Mouse (Mus musculus) MEL (cell line): Measurements from ENCODE around the gene Atpaf2. TPM values are rescaled to one million over a fixed set of nuclear protein-coding genes. Genes with fewer than 3 reads are reported as not detected.

Source experiments
- DNase-seq: peaks from one replicate; pipeline ENCODE4 v3.0.0; 2011; ENCODE audit warnings: low read depth, low spot score
- H3K27ac ChIP-seq: 2 replicates; pipeline ENCODE4 v1.5.1; 2012; ENCODE audit warnings: low read depth, mild to moderate bottlenecking, control low read depth, low read length, moderate library complexity; ENCODE audit not compliant: control insufficient read depth
- H3K27me3 ChIP-seq, 2 experiments: fragments of 150-350 bp in 1 of 2; sonication (generic) in 1 of 2; 2 replicates each; pipeline ENCODE4 v1.6.1; 2012; ENCODE audit warnings: low read length in 2 of 2, mild to moderate bottlenecking in 2 of 2, improper control_type of control experiment in 1 of 2, moderate library complexity in 1 of 2; ENCODE audit not compliant: insufficient read depth in 2 of 2, control insufficient read depth in 1 of 2
- H3K36me3 ChIP-seq, 2 experiments: 2 replicates each; pipeline ENCODE4 v1.6.1; 2012 to 2014; ENCODE audit warnings: low read length in 2 of 2, improper control_type of control experiment in 1 of 2, inconsistent platforms in 1 of 2, mild to moderate bottlenecking in 1 of 2; ENCODE audit not compliant: insufficient read depth in 2 of 2, control insufficient read depth in 1 of 2
- H3K4me1 ChIP-seq, 2 experiments: fragments of 150-350 bp in 1 of 2; sonication (generic) in 1 of 2; 2 replicates each; pipeline ENCODE4 v1.6.1; 2012; ENCODE audit warnings: low read length in 2 of 2, improper control_type of control experiment in 1 of 2, mild to moderate bottlenecking in 1 of 2; ENCODE audit not compliant: insufficient read depth in 2 of 2, control insufficient read depth in 1 of 2
- H3K4me3 ChIP-seq, 2 experiments: fragments of 150-350 bp in 1 of 2; sonication (generic) in 1 of 2; 2 replicates each; pipeline ENCODE4 v1.5.1; 2012; ENCODE audit warnings: low read depth in 2 of 2, low read length in 2 of 2, mild to moderate bottlenecking in 2 of 2, moderate library complexity in 2 of 2, control low read depth in 1 of 2, improper control_type of control experiment in 1 of 2; ENCODE audit not compliant: control insufficient read depth in 1 of 2, insufficient read depth in 1 of 2
- H3K79me2 ChIP-seq: 2 replicates; pipeline ENCODE4 v1.6.1; 2012; ENCODE audit warnings: mild to moderate bottlenecking, low read length, moderate library complexity; ENCODE audit not compliant: control insufficient read depth, poor library complexity, insufficient read depth
- H3K9ac ChIP-seq: 2 replicates; pipeline ENCODE4 v1.6.1; 2012; ENCODE audit warnings: low read depth, mild to moderate bottlenecking, control low read depth, low read length, moderate library complexity; ENCODE audit not compliant: control insufficient read depth, poor library complexity, severe bottlenecking
- H3K9me3 ChIP-seq: fragments of 150-350 bp; sonication (generic); replicated peaks from 2 replicates; pipeline ENCODE4 v1.6.1; 2012; ENCODE audit warnings: mild to moderate bottlenecking, low read length, improper control_type of control experiment, moderate library complexity; ENCODE audit not compliant: insufficient read depth
- BHLHE40 ChIP-seq: IDR thresholded peaks from 2 replicates; pipeline ENCODE4 v1.6.1; 2012; ENCODE audit warnings: low read depth, mild to moderate bottlenecking, inconsistent platforms, low read length, improper control_type of control experiment, borderline replicate concordance
- CHD1 ChIP-seq: IDR thresholded peaks from 2 replicates; pipeline ENCODE4 v1.6.1; 2012; ENCODE audit warnings: low read depth, mild to moderate bottlenecking, inconsistent platforms, low read length, improper control_type of control experiment
- ELF1 ChIP-seq: IDR thresholded peaks from 2 replicates; pipeline ENCODE4 v1.6.1; 2014; ENCODE audit warnings: low read depth, mild to moderate bottlenecking, inconsistent platforms, low read length, improper control_type of control experiment, moderate library complexity
- EP300 ChIP-seq, 2 experiments: IDR thresholded peaks; 2 replicates each; pipeline ENCODE4 v1.6.1; 2011; ENCODE audit warnings: improper control_type of control experiment in 2 of 2, low read length in 2 of 2, low read depth in 1 of 2, mild to moderate bottlenecking in 1 of 2
- ETS1 ChIP-seq: IDR thresholded peaks from 2 replicates; pipeline ENCODE4 v1.6.1; 2012; ENCODE audit warnings: low read depth, mild to moderate bottlenecking, inconsistent platforms, low read length, improper control_type of control experiment, moderate library complexity
- GABPA ChIP-seq: IDR thresholded peaks from 2 replicates; pipeline ENCODE4 v1.6.1; 2012; ENCODE audit warnings: low read depth, mild to moderate bottlenecking, inconsistent platforms, low read length, improper control_type of control experiment, moderate library complexity
- GATA1 ChIP-seq: IDR thresholded peaks from 2 replicates; pipeline ENCODE4 v1.6.1; 2011; ENCODE audit warnings: low read depth, low read length, improper control_type of control experiment
- HCFC1 ChIP-seq: IDR thresholded peaks from 2 replicates; pipeline ENCODE4 v1.6.1; 2012; ENCODE audit warnings: low read depth, mild to moderate bottlenecking, inconsistent platforms, low read length, improper control_type of control experiment, moderate library complexity
- JUND ChIP-seq: IDR thresholded peaks from 2 replicates; pipeline ENCODE4 v1.6.1; 2011; ENCODE audit warnings: low read depth, mild to moderate bottlenecking, improper control_type of control experiment, low read length
- MAFK ChIP-seq: IDR thresholded peaks from 2 replicates; pipeline ENCODE4 v1.6.1; 2011; ENCODE audit warnings: low read depth, mild to moderate bottlenecking, low read length, improper control_type of control experiment, borderline replicate concordance
- MAX ChIP-seq: IDR thresholded peaks from 2 replicates; pipeline ENCODE4 v1.6.1; 2011; ENCODE audit warnings: low read length, improper control_type of control experiment
- MAZ ChIP-seq: IDR thresholded peaks from 2 replicates; pipeline ENCODE4 v1.6.1; 2012; ENCODE audit warnings: low read depth, mild to moderate bottlenecking, inconsistent platforms, low read length, improper control_type of control experiment
- MEF2A ChIP-seq: IDR thresholded peaks from 2 replicates; pipeline ENCODE4 v1.6.1; 2014; ENCODE audit warnings: low read depth, mild to moderate bottlenecking, inconsistent platforms, low read length, improper control_type of control experiment; ENCODE audit not compliant: poor library complexity, insufficient replicate concordance, severe bottlenecking; ENCODE audit errors: extremely low read depth
- MYB ChIP-seq: IDR thresholded peaks from 2 replicates; pipeline ENCODE4 v1.6.1; 2011; ENCODE audit warnings: mild to moderate bottlenecking, low read depth, low read length, improper control_type of control experiment
- MYC ChIP-seq: IDR thresholded peaks from 2 replicates; pipeline ENCODE4 v1.6.1; 2011; ENCODE audit warnings: low read depth, mild to moderate bottlenecking, low read length, improper control_type of control experiment, moderate library complexity
- NRF1 ChIP-seq: IDR thresholded peaks from 2 replicates; pipeline ENCODE4 v1.6.1; 2014; ENCODE audit warnings: low read depth, mild to moderate bottlenecking, inconsistent platforms, low read length, improper control_type of control experiment, moderate library complexity; ENCODE audit not compliant: poor library complexity, insufficient read depth, severe bottlenecking
- POLR2A ChIP-seq, 2 experiments: IDR thresholded peaks; 2 replicates each; pipeline ENCODE4 v1.6.1; 2011 to 2012; ENCODE audit warnings: low read length in 2 of 2, mild to moderate bottlenecking in 2 of 2, control low read depth in 1 of 2, improper control_type of control experiment in 1 of 2, low read depth in 1 of 2, moderate library complexity in 1 of 2; ENCODE audit not compliant: control insufficient read depth in 1 of 2, insufficient read depth in 1 of 2, poor library complexity in 1 of 2
- POLR2AphosphoS5 ChIP-seq: IDR thresholded peaks from 2 replicates; pipeline ENCODE4 v1.6.1; 2012; ENCODE audit warnings: low read depth, borderline replicate concordance, mild to moderate bottlenecking, inconsistent platforms, low read length, moderate library complexity, mixed read lengths
- RAD21 ChIP-seq: IDR thresholded peaks from 2 replicates; pipeline ENCODE4 v1.6.1; 2011; ENCODE audit warnings: mild to moderate bottlenecking, low read depth, low read length, improper control_type of control experiment
- TAL1 ChIP-seq: IDR thresholded peaks from 2 replicates; pipeline ENCODE4 v1.6.1; 2012; ENCODE audit warnings: mild to moderate bottlenecking, inconsistent platforms, low read length, moderate library complexity, mixed read lengths
- TCF12 ChIP-seq: IDR thresholded peaks from 2 replicates; pipeline ENCODE4 v1.6.1; 2014; ENCODE audit warnings: low read depth, mild to moderate bottlenecking, inconsistent platforms, low read length, improper control_type of control experiment, moderate library complexity
- USF2 ChIP-seq, 2 experiments: IDR thresholded peaks; 2 replicates each; pipeline ENCODE4 v1.6.1; 2011 to 2012; ENCODE audit warnings: improper control_type of control experiment in 2 of 2, low read length in 2 of 2, borderline replicate concordance in 1 of 2, inconsistent platforms in 1 of 2, low read depth in 1 of 2, mild to moderate bottlenecking in 1 of 2; ENCODE audit not compliant: insufficient read depth in 1 of 2
- polyA plus RNA-seq, 2 experiments: library from polyadenylated mRNA; stranded (reverse) in 1 of 2; unstranded in 1 of 2; fragments of >175 nt in 1 of 2; fragments of >200 nt in 1 of 2; gene quantifications; 2 replicates each; pipeline versions ENCODE4 v1.2.1 to v1.2.4; 2012; ENCODE audit warnings: low replicate concordance in 2 of 2, low read depth in 1 of 2; ENCODE audit not compliant: insufficient read length in 2 of 2, insufficient read depth in 1 of 2, missing spikeins in 1 of 2
- total RNA-seq: library from RNA; depleted of rRNA; stranded (reverse); fragments of 300-350 nt; gene quantifications from 2 replicates; pipeline ENCODE4 v1.2.3, GENCODE M21; 2012

The Atpaf2 gene
- total and polyA plus RNA-seq, 3 experiments: 82.6 to 102 TPM; not detected in 1

DNA sequence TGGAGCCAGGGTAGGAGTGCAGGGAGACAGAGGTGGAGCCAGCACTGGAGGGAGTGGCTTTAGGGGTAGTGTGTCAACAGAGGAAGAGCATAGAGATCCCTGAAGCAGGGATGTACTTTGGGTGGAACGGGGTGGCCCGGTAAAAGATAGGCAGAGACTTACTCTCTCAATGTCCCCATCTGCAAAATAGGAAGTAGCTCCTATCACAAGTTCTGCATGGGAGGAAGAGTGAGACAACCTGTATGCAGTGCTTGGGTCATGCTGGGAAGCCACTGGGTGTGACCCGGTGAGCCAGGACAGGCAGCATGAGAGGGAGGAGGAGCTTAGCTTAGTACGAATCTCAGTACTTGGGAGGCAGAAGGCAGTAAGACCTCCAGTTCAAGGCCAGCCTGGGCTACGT, 59.1 kb downstream of the Atpaf2 start:
- Histone ChIP-seq H3K36me3 (peaks cover 0 to 5% of the 10 kb centered on the region in 2 experiments; a peak in 2 of 4 replicates), H3K9me3 (no peaks in the 10 kb centered on the region), H3K4me1 (peaks cover 4 to 9% of the 10 kb centered on the region in 2 experiments; a peak in 3 of 4 replicates), H3K79me2 (no peaks in the 10 kb centered on the region), H3K27ac (no peak overlapping the region), H3K27me3 (no peaks in the 10 kb centered on the region; a peak in 1 of 4 replicates), H3K4me3 (no peak overlapping the region), H3K9ac (no peak overlapping the region)
- peak; percentile 83 for DNase-seq
- TF ChIP-seq ELF1 (0 out of 2 replicates have a peak, but pooled peaks have one; percentile 18), POLR2A (IDR thresholded peaks at IDR 0.05; ENCODE audit: control insufficient read depth in 1 of 2, insufficient read depth in 1 of 2, low read depth in 1 of 2, low read length in 2 of 2, poor library complexity in 1 of 2) (no peak), GATA1 (0 out of 2 replicates have a peak, but pooled peaks have one; percentile 22)

DNA sequence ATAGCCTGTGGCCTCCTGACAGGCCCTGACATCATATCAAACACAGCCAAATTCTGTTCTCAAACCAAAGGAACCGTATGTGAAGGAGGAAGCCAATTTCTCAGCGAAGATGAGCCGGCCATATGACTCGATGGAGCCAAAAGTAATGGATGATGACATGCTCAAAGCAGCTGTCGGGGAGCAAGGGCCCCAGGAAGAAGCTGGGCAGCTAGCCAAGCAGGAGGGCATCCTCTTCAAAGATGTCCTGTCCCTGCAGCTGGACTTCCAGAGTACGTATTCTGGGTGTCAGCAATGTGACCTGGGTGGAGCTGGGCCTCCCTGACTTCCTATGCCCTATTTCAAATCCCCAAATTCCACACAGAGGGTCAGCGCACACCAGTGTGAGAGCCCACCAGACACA, 59.7 kb downstream of the Atpaf2 start:
- DNase-seq: no peak
- H3K4me1 ChIP-seq: peaks cover 4 to 11% of the 10 kb centered on the region in 2 experiments; a peak in 3 of 4 replicates
- no peaks in the 10 kb centered on the region for H3K9me3 ChIP-seq
- no peaks in the 10 kb centered on the region; a peak in 1 of 4 replicates for H3K27me3 ChIP-seq
- peaks cover 0 to 6% of the 10 kb centered on the region in 2 experiments; a peak in 2 of 4 replicates for H3K36me3 ChIP-seq
- H3K79me2 ChIP-seq: no peaks in the 10 kb centered on the region
- no peak for TF ChIP-seq GABPA
- TF ChIP-seq MAZ: no peak
- TF ChIP-seq MEF2A: no peak
- TF ChIP-seq TCF12: no peak
- no peak for TF ChIP-seq HCFC1
- TF ChIP-seq USF2 (IDR thresholded peaks at IDR 0.05; ENCODE audit: borderline replicate concordance in 1 of 2, insufficient read depth in 1 of 2, low read depth in 1 of 2, low read length in 2 of 2): no peak
- TF ChIP-seq POLR2A (IDR thresholded peaks at IDR 0.05; ENCODE audit: control insufficient read depth in 1 of 2, insufficient read depth in 1 of 2, low read depth in 1 of 2, low read length in 2 of 2, poor library complexity in 1 of 2): no peak
- no peak for TF ChIP-seq MYC
- TF ChIP-seq BHLHE40: no peak
- no peak for TF ChIP-seq JUND
- no peak for TF ChIP-seq CHD1
- TF ChIP-seq EP300 (IDR thresholded peaks at IDR 0.05; ENCODE audit: low read depth in 1 of 2, low read length in 2 of 2): no peak
- no peak for TF ChIP-seq POLR2AphosphoS5
- no peak for TF ChIP-seq MAFK
- TF ChIP-seq NRF1: no peak
- no peak for TF ChIP-seq ETS1
- TF ChIP-seq MYB: no peak
- no peak for TF ChIP-seq MAX
- TF ChIP-seq TAL1: no peak
- TF ChIP-seq RAD21: no peak
- no peak overlapping the region for H3K4me3 ChIP-seq
- no peak overlapping the region for H3K27ac ChIP-seq
- no peak overlapping the region for H3K9ac ChIP-seq
